Mouse (Mus musculus) cerebellum, adult 2 months (tissue): ENCODE measurements around the gene Col6a2.

Experiments
- CTCF ChIP-seq: fragments of 200-500 bp; IDR thresholded peaks from 2 replicates; pipeline ENCODE4 v1.5.1; 2011; ENCODE audit warnings: low read depth, mild to moderate bottlenecking, control low read depth, low read length, moderate library complexity, borderline replicate concordance; ENCODE audit not compliant: insufficient read depth
- POLR2A ChIP-seq: fragments of 200-500 bp; IDR thresholded peaks from 2 replicates; pipeline ENCODE4 v1.6.1; 2011; ENCODE audit warnings: low read length, control low read depth, borderline replicate concordance; ENCODE audit not compliant: insufficient read depth

GRCm38 (mm10) chr10:76551556-76551955, 71.9 kb downstream of the Col6a2 start:
- TF ChIP-seq CTCF (no peak), POLR2A (no peak)
